Mouse (Mus musculus) c-Kit-positive CD71-positive TER-119-positive erythroid progenitor cells, embryonic 14.5 days (primary cell): ENCODE results near the gene Strn4.

Experiments
- DNase-seq: peaks from one replicate; pipeline ENCODE4 v3.0.0-alpha.2; 2013; ENCODE audit warnings: low spot score

The Strn4 gene

GRCm38 (mm10) chr7:16876006-16876405 is 60.3 kb downstream of the Strn4 start:
- DNase-seq = no peak

GRCm38 (mm10) chr7:16876608-16877007 is 60.9 kb downstream of the Strn4 start:
- DNase-seq = no peak

GRCm38 (mm10) chr7:16877717-16878116 is 62.0 kb downstream of the Strn4 start:
- no peak for DNase-seq

GRCm38 (mm10) chr7:16879796-16880547 is 64.3 kb downstream of the Strn4 start:
- DNase-seq = no peak

GRCm38 (mm10) chr7:16880615-16881014 is 64.9 kb downstream of the Strn4 start:
- no peak for DNase-seq

- DNase-seq = no peak
Measured at GRCm38 (mm10) chr7:16883162-16883561, 67.5 kb downstream of the Strn4 start.

GRCm38 (mm10) chr7:16884334-16884733 is 68.6 kb downstream of the Strn4 start:
- DNase-seq = no peak

GRCm38 (mm10) chr7:16885271-16885776 is 69.6 kb downstream of the Strn4 start:
- no peak for DNase-seq

- no peak for DNase-seq
Measured at GRCm38 (mm10) chr7:16885905-16886304, 70.2 kb downstream of the Strn4 start.
